Mouse (Mus musculus) bone marrow macrophage, adult 2 months (primary cell): ENCODE results near the gene Apex2.

ENCODE experiments used
- CTCF ChIP-seq: IDR thresholded peaks from 2 replicates; pipeline ENCODE4 v1.5.1; 2012; ENCODE audit warnings: low read depth, mild to moderate bottlenecking, low read length, moderate library complexity
- POLR2A ChIP-seq: IDR thresholded peaks from 2 replicates; pipeline ENCODE4 v1.6.1; 2012; ENCODE audit warnings: mild to moderate bottlenecking, low read depth, low read length, borderline replicate concordance

- TF ChIP-seq POLR2A: no peak
- no peak for TF ChIP-seq CTCF
Observed at GRCm38 (mm10) chrX:150511274-150511673, 78.4 kb downstream of the Apex2 start.
